Mouse (Mus musculus) adrenal gland, postnatal 10 days (tissue): ENCODE data around the gene Lrriq1. TPM values are rescaled to one million over a fixed set of nuclear protein-coding genes. Genes with fewer than 3 reads are reported as not detected.

Experiments
- DNase-seq: peaks from one replicate; pipeline ENCODE4 v3.0.0; 2021; ENCODE audit warnings: mixed read lengths
- total RNA-seq, 2 experiments: library from RNA; stranded (reverse); gene quantifications; 2 replicates each; pipeline ENCODE4 v1.2.3; 2021

Gene Lrriq1
- total RNA-seq, 2 experiments from 2014 or later: 0.09 to 0.12 TPM

DNA sequence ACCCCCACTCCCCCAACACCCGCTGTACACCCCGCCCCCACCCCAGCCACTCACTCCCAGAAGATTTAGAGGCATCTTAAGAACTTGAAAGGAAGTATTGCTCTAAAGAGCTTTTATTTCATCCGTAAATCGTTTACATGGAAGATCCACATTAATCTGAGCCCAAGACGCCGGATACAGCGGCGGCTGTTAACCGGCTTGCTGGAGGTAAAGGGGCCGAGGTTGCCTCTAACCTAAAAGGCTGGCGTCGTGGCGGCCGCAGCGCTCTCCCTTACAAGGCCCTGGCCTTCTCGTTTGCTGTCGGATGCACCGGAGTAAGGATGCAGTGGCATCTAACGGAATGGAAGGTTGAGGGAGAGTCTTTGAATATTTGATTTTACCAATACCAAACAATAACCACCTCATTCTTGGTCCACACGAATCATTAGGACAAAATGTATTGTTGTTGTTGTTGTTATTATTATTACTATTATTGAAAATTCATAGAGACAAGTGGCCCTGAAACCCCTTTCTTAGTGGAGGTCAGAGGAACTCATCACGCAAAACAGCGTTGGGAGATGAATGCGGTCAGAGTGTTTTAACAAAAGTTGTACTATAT, 206.9 kb downstream of the Lrriq1 start:
- no peak for DNase-seq

DNA sequence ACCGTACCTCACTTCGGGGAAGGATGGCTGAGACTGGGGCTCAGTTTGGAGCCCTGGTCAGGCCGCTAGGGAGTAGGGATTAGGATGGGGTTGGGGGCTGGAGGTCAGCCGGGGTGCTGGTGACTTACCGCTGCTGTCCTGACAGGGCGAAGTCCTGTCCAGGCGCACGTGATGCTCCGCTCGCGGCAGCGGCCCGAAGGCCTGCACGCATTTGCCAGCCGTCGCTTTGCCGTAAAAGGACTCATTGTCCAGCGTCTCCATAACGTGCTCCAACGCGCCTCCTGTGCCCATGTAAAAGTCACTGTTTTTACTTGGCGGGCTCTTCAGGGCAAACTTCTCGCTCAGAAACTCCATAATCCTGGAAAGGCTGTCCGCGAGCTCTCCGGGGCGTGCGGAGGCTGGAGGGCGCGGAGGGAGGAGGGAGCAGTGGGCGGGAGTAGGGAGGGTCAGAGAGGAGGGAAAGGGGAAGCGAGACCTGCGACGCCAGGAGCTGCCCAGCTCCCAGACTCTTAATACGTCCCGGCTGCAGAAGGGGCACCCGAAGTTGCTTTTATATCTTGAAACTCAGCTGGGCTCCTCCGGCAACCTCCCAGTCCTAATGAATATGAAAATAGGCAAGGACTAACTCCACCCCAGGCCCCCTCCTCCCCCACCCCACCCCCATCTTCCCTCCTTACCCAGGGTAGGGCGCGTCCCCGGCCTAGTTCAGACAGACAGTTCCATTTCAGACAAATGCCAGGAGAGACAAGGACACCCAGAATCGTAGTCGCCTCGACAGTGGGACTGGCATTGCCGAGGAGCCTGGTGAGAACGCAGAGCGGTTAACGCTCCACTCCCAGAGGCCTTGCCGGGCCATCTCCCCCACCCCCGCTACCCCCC, 207.6 kb downstream of the Lrriq1 start:
- peak; percentile 12 for DNase-seq

DNA sequence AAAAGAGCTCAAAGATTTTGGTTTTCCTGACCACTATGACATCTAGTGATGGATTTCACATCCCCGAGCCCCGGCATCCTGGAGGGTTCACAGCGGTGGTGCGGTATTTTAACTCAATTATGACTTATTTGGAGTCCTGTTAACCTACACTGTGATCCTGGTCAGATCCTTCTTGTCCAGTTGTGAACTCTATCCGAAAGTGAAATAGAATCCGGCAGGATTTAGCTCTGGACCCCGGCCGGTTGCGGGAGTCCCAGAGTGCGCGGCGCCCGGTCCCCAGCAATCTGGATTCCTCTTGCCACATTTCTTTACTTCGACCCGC, 208.2 kb downstream of the Lrriq1 start:
- no peak for DNase-seq

DNA sequence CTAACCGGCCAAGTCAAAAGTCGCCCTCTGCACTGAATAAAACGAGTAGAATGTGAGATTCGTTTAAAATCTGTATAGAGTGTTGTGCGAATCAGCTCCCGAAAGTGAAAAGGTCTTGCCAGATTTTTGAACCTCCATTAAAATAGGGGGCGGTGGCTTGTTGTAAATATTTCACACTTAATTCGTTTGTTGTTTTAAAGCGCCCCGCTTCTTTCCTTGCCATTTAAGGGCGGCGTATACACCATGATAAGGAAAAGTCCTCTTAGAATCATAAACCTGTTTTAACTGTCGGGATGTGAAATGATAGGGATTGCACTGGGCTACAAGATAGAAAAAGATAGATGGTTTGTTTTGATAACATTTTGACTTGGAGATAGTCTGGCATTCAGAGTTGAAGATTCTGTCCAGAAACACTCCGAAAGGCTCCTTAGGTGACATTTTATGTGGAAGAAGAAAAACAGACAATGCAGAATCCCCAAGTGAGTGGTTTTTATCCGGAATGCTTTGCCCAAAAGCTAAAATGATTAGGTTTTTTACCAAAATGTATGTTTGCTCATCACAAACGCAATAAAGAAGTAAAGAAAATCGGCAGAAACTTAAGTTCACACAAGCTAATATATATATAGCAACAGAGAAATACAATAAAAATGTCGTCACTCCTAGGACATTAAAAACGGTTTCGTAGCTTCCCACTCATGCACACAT, 208.7 kb downstream of the Lrriq1 start:
- no peak for DNase-seq

DNA sequence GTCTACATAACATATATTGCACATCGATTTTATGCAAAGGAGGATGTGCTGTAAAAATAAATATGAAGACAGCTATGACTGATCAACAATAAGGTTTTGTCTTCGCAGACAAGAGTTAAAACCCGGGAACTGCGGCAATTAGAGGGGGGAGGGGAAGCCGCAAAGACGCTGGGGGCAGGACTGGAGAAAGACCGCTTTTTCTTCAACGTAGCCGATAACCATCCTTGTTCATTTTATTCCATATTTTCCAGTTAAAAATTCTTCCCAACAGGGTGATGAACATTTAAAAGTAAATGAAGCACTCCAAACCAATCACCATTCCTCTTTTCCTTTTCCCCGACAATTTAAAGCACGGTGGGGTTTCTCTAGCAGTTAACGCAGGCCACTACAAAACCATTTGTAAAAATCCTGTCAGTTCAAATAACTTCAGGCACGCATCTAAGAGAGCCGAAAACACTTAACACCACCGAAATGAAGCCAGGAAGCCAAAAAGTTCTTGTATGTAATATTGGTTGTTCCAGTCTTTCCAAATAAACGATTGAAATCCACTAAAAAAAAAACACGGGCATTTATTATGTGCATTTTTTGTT, 209.4 kb downstream of the Lrriq1 start:
- DNase-seq: no peak

DNA sequence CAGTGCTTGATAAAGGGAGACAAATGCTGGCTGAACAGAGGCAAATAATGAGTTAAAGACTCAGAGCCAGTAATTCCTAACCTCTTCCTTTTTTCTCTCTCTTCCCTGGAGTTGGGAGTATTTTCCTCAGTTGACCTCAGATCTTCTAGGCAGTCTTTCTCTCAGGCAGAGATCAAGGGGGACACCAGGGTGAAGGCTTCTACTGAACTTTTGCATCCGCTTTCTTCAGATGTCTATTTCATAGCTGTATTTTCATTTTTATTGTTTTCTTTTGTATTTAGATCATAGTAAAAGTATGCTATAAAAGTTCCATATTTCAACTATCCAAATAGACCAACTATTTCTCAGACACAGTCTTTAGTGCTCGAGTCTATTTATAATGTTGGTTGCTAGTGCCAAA, 233.6 kb downstream of the Lrriq1 start:
- no peak for DNase-seq

DNA sequence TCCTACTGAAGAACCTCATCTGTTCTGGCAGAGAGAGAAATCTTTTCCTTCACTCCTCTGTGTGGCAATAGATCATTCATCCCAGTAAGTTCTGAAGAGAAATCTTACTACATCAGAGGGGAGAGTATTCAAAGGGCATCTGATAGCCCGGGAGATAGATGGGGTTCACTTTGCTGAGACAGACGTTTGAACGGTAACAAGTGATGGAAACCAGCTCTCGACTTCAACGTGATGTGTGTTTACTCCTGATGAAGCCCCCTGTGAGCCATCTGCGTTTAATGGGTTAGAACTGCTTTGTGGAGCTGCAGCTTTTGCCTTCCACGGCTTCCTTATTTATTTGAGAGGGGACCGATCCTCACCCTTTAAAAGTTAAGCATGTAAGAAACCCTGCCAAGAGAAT, 235.2 kb downstream of the Lrriq1 start:
- no peak for DNase-seq

DNA sequence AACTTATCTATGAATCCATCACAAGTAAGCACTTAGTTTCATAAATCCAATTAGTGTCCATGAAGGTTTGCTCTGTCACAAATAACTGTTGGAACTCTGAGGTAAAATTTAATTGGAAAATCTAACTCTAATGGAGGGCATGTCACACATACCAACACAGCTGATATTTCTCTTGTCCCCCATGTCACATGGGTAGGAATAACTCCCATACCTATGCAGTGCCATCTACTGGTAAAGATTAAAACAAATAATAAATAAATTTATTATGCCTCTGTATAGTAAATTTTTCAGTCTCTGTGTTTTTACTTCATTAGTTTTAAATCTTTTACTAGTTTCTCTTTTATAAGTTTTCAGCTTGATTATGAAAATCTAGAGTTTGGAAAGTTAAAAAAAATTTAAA, 236.5 kb downstream of the Lrriq1 start:
- no peak for DNase-seq

Other genes starting within 250 kb of the Lrriq1 start
- gene Alx1, start 206.1 kb downstream of the Lrriq1 start, total RNA-seq: under 1 TPM; 0.21 to 0.24 TPM
- 1 to 10 TPM; 2.6 to 6.1 TPM for gene Slc6a15, start 131.5 kb upstream of the Lrriq1 start, total RNA-seq